Mouse (Mus musculus) kidney, postnatal 0 days (tissue): ENCODE data around the gene Dmd. TPM values are rescaled to one million over a fixed set of nuclear protein-coding genes. Genes with fewer than 3 reads are reported as not detected.

Experiments used
- ATAC-seq: fragments of 200-750 bp; cut with Nextera tagmentation; replicated peaks from 2 replicates; pipeline ENCODE4 v1.8.0; 2017; ENCODE audit warnings: low read depth, moderate number of reproducible peaks, moderate TSS enrichment, moderate library complexity; ENCODE audit not compliant: low FRiP score
- DNase-seq: peaks from one replicate; pipeline ENCODE4 v3.0.0-alpha.2; 2016; ENCODE audit warnings: low spot score
- H3K27ac ChIP-seq: fragments of 300-500 bp; sonication (generic); 2 replicates; pipeline ENCODE4 v1.5.1; 2014; ENCODE audit warnings: mild to moderate bottlenecking
- H3K27me3 ChIP-seq: fragments of 300-500 bp; sonication (generic); 2 replicates; pipeline ENCODE4 v1.6.1; 2014; ENCODE audit warnings: low read length, mixed read lengths; ENCODE audit not compliant: insufficient read depth
- H3K36me3 ChIP-seq: fragments of 300-500 bp; sonication (generic); 2 replicates; pipeline ENCODE4 v1.6.1; 2014; ENCODE audit warnings: low read length, mixed read lengths; ENCODE audit not compliant: insufficient read depth
- H3K4me1 ChIP-seq: fragments of 300-500 bp; sonication (generic); replicated peaks from 2 replicates; pipeline ENCODE4 v1.6.1; 2014; ENCODE audit warnings: antibody characterized with exemption, low read length, mixed read lengths; ENCODE audit not compliant: insufficient read depth
- H3K4me2 ChIP-seq: fragments of 300-500 bp; sonication (generic); 2 replicates; pipeline ENCODE4 v1.6.1; 2014; ENCODE audit warnings: mild to moderate bottlenecking, low read length, moderate library complexity, mixed read lengths
- H3K4me3 ChIP-seq: fragments of 300-500 bp; sonication (generic); replicated peaks from 2 replicates; pipeline ENCODE4 v1.5.1; 2014; ENCODE audit warnings: low read depth, low read length
- H3K9ac ChIP-seq: fragments of 300-500 bp; sonication (generic); 2 replicates; pipeline ENCODE4 v1.6.1; 2014; ENCODE audit warnings: low read depth, low read length
- H3K9me3 ChIP-seq: fragments of 300-500 bp; sonication (generic); replicated peaks from 2 replicates; pipeline ENCODE4 v1.6.1; 2016; ENCODE audit warnings: low read length, inconsistent platforms, mixed read lengths
- CTCF ChIP-seq: IDR thresholded peaks from 2 replicates; pipeline ENCODE4 v1.5.1; 2016; ENCODE audit warnings: antibody characterized with exemption, low read depth, mild to moderate bottlenecking, moderate library complexity
- WGBS: fragments of 180-500 bp; shearing (Covaris S2); extraction: QIAGEN DNeasy Blood & Tissue Kit; methylation state at CpG from one replicate; pipeline ENCODE4 v1.1.7; 2014; 5-methylcytosine and 5-hydroxymethylcytosine counted together
- polyA plus RNA-seq: library from polyadenylated mRNA; unstranded; fragments of >200 nt; fragmentation: Nextera tagmentation; extraction: Ambion mirVana; gene quantifications from 2 replicates; pipeline ENCODE4 v1.2.1, GENCODE M21; 2015

The Dmd gene
- polyA plus RNA-seq, 1 experiment from 2014 or later: 16.4 TPM

DNA sequence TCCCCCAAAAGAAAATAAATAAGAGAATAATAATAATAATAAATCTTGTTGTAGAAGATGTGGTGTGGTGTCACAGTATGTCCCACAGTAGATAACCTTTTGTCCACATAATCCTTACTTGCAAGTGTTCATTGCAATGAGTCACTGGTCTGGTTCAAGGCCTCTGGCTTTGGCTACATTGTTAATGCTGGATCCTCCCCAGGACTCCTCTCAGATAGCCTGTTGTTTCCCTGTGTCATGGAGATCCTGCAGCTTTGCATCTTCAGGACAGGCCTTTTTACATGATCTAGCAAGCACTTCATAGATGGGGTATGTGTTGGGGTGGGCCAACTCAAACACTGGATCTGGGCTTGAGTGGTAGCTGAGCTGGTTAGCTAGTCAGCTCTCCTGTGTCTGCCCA is 2150.0 kb downstream of the Dmd start:
- no peaks in the 10 kb centered on the region for H3K9me3 ChIP-seq
- no peak overlapping the region for H3K4me2 ChIP-seq
- TF ChIP-seq CTCF: no peak
- no peaks in the 10 kb centered on the region for H3K4me1 ChIP-seq
- no peak overlapping the region for H3K9ac ChIP-seq
- H3K4me3 ChIP-seq: no peak overlapping the region
- H3K36me3 ChIP-seq: no peaks in the 10 kb centered on the region
- H3K27me3 ChIP-seq: no peaks in the 10 kb centered on the region
- H3K27ac ChIP-seq: no peak overlapping the region
- DNase-seq (no peak), ATAC-seq (no peak)

DNA sequence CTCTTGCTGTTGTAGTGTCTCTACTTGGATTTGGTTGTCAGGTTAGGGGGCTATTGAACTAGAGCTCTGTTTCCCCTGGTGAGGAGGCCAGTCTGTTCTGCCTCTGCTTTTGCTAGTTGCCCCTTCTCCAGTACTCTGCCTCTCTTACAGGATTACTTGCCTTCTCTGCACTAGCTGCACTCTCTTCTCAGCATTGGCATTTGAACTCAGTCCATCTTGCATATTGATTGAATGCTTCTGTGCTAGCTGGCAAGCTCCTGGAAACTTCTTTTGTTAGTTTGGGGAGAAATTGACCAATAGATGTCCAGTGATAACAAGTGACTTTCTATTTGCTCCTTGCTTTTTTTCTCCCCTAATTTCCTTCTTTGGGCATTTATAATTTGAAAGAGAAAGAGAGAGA is 2163.7 kb downstream of the Dmd start:
- no peak overlapping the region for H3K9ac ChIP-seq
- no peak for TF ChIP-seq CTCF
- H3K4me2 ChIP-seq: no peak overlapping the region
- no peaks in the 10 kb centered on the region for H3K4me1 ChIP-seq
- no peak for ATAC-seq
- H3K9me3 ChIP-seq: no peaks in the 10 kb centered on the region
- H3K27ac ChIP-seq: no peak overlapping the region
- H3K27me3 ChIP-seq: no peaks in the 10 kb centered on the region
- no peak for DNase-seq
- no peaks in the 10 kb centered on the region for H3K36me3 ChIP-seq
- H3K4me3 ChIP-seq: no peak overlapping the region

DNA sequence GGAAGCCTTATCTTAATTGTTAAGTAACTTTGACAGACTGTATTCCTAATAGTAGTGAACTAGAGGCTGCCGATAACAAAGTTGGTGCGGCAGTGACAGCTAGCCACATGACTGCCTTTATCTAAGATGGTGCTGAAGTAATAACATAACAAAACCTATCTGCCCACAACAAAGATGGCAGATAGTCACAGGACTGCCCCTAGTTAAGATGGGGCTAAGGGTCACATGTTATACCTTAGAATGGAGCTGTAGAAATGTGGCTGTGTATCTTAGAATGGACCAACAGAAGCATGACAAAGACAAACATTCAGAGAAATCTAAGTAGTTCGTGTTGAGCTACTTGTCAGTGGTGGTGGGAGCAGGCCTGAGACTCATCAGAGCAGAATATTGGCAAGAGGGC is 2184.0 kb downstream of the Dmd start:
- H3K4me1 ChIP-seq: no peaks in the 10 kb centered on the region
- ATAC-seq (no peak), DNase-seq (no peak)
- no peaks in the 10 kb centered on the region for H3K27me3 ChIP-seq
- no peak overlapping the region for H3K27ac ChIP-seq
- H3K4me3 ChIP-seq: no peak overlapping the region
- 74% methylated on average over 3 of the region's 3 CpGs for WGBS
- TF ChIP-seq CTCF: no peak
- no peak overlapping the region for H3K9ac ChIP-seq
- no peaks in the 10 kb centered on the region for H3K9me3 ChIP-seq
- no peak overlapping the region for H3K4me2 ChIP-seq
- no peaks in the 10 kb centered on the region for H3K36me3 ChIP-seq

DNA sequence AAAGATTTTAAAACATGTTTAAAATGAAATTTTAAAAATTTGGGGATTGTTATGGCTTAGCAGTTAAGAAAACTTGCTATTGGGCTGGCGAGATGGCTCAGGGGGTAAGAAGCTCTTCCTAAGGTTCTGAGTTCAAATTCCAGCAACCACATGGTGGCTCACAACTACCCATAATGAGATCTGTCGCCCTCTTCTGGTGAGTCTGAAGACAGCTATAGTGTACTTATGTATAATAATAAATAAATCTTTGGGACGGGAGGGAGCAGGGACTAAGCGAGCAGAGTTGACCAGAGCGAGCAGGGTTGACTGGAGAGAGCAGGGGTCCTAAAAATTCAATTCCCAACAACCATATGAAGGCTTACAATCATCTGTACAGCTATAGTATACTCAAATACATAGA is 2188.6 kb downstream of the Dmd start:
- no peaks in the 10 kb centered on the region for H3K27me3 ChIP-seq
- no peak overlapping the region for H3K9ac ChIP-seq
- WGBS: 85% methylated on average over 5 of the region's 5 CpGs
- H3K4me3 ChIP-seq: no peak overlapping the region
- H3K27ac ChIP-seq: no peak overlapping the region
- peak; percentile 19; the same call in 1 of the 2 replicates for TF ChIP-seq CTCF
- H3K4me2 ChIP-seq: no peak overlapping the region
- DNase-seq: no peak
- no peaks in the 10 kb centered on the region for H3K4me1 ChIP-seq
- ATAC-seq: no peak
- no peaks in the 10 kb centered on the region for H3K9me3 ChIP-seq
- H3K36me3 ChIP-seq: no peaks in the 10 kb centered on the region

DNA sequence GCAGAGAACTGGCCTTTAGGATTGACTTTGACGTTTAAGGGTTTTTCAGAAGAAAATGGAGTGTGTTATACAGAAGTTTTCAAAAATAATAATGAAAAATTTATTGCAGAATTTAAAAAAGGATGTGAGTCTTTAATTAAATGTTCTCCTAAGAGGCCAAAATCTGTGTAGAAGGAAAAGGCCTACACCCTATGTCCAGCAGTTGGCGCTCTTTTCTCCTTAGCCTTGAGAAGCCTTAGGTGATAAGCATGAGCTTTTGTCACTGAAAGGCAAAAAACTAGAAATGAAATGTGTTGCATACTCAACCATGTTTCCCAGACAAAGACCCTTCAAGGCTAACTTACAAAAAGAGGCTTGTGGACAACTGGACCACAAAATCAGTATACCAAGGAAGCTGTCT is 2222.6 kb downstream of the Dmd start:
- Histone ChIP-seq H3K36me3 (no peaks in the 10 kb centered on the region), H3K4me2 (no peak overlapping the region), H3K4me3 (no peak overlapping the region), H3K4me1 (no peaks in the 10 kb centered on the region), H3K9ac (no peak overlapping the region), H3K27ac (no peak overlapping the region), H3K9me3 (no peaks in the 10 kb centered on the region), H3K27me3 (no peaks in the 10 kb centered on the region)
- 57% methylated on average over 2 of the region's 2 CpGs for WGBS
- DNase-seq (no peak), ATAC-seq (no peak)
- peak; percentile 20; the same call in 1 of the 2 replicates for TF ChIP-seq CTCF

DNA sequence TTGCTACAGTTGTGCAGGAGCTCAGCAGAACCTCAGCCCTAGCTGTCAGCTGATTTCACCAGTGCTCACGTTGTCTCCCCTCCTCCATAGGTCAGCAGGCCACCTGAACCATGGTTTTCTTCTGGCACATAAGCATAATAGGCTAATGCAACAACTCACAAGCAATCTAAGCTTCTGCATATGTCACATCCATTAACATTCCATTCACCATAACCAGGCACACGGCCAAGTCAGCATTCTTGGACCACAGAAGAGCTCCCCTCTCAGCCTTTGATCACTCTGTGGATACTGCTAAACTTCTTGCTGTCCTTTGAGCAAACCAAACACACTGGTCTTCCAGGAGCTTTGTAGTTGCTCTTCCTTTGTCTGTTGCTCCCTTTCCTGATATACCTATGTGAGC is 2238.9 kb downstream of the Dmd start:
- Histone ChIP-seq H3K4me1 (no peaks in the 10 kb centered on the region), H3K27ac (no peak overlapping the region), H3K9ac (no peak overlapping the region), H3K4me2 (no peak overlapping the region), H3K27me3 (no peaks in the 10 kb centered on the region), H3K4me3 (no peak overlapping the region), H3K9me3 (no peaks in the 10 kb centered on the region), H3K36me3 (no peaks in the 10 kb centered on the region)
- DNase-seq (peak; percentile 22), ATAC-seq (no peak)
- no peak for TF ChIP-seq CTCF
- WGBS: 31% methylated on average over 2 of the region's 2 CpGs

DNA sequence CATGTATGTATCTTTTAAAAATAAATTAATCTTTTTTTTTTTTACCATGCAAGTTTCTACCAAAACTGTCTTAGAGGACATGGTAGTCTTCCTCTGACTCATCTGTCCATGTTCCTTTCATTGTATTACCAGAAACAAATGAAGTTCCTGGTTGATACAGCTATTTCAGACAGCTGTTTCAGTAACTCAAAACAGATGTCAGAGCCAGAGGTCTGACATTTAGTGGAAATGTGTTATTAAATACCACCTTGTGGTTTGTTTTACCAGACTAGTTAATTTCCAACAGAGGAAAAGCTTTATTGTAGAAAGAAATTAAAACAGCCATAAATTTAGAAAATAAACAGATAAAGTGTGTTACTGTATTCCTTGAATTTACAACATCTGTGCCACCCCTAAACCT is 2245.2 kb downstream of the Dmd start:
- Histone ChIP-seq H3K27ac (no peak overlapping the region), H3K9me3 (no peaks in the 10 kb centered on the region), H3K4me1 (no peaks in the 10 kb centered on the region), H3K9ac (no peak overlapping the region), H3K4me2 (no peak overlapping the region), H3K36me3 (no peaks in the 10 kb centered on the region), H3K27me3 (no peaks in the 10 kb centered on the region), H3K4me3 (no peak overlapping the region)
- no peak for TF ChIP-seq CTCF
- ATAC-seq (no peak), DNase-seq (no peak)
